Mouse (Mus musculus): Measurements from ENCODE around the gene Slc25a30.

DNA sequence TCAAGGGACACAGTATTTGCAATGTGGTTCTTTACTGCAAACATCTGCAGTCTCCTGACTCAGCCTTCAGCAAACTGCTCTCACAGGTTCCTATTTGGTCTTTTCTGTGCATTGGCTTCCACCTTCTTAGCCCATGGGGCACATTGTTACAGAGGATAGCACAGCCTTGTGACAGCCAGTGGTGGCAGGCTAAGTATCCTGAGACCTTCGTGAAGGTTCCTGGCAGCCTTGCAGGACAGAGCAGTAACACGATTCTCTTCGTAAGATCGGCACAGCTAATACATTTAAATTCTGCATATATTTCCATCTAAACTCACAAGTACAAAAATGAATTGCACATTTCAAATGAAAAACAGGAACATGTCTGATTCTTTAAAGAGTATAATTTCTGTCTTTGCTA lies 9.1 kb upstream of the Slc25a30 start:
- no peak for TF ChIP-seq CTCF (IDR thresholded peaks at IDR 0.05; ENCODE audit: insufficient read depth, low read length)
- TF ChIP-seq POLR2A (IDR thresholded peaks at IDR 0.05; ENCODE audit: borderline replicate concordance, extremely low read depth, low read depth, low read length): no peak

Measured in lung, adult 2 months (tissue).